Mouse (Mus musculus): ENCODE data around the gene Sox1. TPM values are rescaled to one million over a fixed set of nuclear protein-coding genes. Genes with fewer than 3 reads are reported as not detected.

Gene Sox1
- not detected in 2 replicates for total RNA-seq (2015)
- not detected in 2 replicates for total RNA-seq (2017)

DNA sequence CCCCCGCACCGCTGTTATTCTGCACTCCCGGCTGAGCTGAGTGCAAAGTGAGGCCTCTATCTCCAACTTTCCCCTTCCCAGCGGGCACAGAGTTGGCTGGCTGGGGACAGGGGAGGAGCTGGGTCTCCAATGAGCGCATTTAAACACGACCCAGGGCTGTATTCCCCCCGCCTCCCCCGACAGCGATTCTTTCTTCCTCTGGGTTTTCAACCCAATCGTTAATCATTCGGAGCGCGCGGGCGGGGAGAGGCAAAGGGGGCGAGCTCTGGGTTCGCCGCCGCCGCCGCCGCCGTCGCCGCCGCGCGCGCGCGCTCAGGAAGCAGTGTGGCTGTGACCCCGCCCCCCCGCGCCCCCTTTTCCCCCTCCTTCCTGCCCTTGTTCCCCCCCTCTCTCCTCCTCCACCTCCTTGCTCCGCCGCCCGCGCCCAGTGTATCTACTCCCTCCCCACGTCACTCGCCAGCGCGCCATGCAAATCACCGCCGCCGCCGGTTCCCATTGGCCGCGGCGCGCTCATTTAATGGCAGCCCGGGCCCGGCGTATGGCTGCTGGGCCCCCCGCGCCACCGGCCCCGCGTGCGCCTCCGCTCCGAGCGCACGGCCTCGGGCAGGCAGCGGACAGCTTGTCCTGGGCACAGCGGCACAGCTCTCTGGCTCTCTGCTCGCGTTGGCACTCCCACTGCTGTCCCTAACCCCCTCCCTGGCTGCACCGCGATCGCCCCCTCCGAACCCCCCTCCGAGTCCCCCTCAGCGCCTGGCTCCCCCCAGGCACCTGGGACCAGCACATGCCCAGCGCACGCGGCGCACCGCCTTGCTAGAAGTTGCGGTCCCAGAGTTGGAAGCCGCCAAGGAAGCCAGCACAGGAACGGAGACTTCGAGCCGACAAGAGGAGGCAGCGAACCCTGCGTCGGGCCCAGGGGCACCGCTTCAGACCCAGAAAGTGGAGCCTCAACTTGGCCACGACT lies at the start of gene Sox1:
Gene Sox1, plus strand, starts transcription at position 225 of the 961 bp plus-strand sequence.
- ATAC-seq (replicated peaks; ENCODE audit: poor library complexity) = 0 out of 2 replicates have a peak, but pooled peaks have one; percentile 37

DNA sequence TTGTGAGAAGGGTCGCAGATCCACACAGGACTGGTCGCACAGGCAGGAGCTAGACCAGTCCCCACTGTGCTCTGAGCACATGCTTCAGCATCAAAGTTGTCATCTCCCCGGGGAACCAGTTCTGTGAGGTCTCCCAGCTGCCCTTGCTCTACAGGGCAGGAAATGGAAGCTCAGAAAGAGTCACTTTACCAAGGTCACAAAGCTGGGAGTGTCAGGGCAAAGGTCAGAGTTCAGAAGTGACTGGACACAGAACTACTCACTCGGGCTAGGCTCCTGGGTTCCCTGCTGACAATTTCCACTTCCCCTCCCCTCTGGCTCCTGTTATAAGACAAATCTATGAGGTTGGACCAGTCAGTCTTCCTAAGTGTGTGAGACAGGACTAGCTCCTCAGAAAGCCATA lies 49.2 kb upstream of the Sox1 start:
- ATAC-seq (replicated peaks; ENCODE audit: poor library complexity) = no peak

DNA sequence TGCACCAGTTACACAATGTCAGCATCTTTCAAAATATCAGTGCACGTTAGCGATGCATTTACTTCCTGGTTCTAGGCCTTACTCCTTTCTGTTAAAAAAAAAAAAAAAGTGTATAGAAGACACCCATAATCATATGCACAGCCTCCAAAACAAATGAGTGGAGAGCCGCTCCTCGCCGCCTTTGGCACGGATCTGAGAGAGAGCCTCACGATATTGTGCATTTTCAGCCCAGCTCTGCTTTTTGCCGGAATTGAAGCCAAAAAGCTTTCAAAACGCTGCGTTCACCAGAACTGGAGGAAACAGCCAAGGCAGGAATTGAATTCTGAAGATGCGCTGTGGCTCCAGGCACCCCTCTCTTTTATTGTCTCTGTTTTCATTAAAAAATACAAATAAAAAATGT lies 48.2 kb upstream of the Sox1 start:
- ATAC-seq (replicated peaks; ENCODE audit: poor library complexity) = no peak

GRCm38 (mm10) chr8:12348306-12348705 lies 46.8 kb upstream of the Sox1 start:
- ATAC-seq (replicated peaks; ENCODE audit: poor library complexity) = no peak

GRCm38 (mm10) chr8:12349591-12349990 lies 45.5 kb upstream of the Sox1 start:
- ATAC-seq (replicated peaks; ENCODE audit: poor library complexity) = no peak

DNA sequence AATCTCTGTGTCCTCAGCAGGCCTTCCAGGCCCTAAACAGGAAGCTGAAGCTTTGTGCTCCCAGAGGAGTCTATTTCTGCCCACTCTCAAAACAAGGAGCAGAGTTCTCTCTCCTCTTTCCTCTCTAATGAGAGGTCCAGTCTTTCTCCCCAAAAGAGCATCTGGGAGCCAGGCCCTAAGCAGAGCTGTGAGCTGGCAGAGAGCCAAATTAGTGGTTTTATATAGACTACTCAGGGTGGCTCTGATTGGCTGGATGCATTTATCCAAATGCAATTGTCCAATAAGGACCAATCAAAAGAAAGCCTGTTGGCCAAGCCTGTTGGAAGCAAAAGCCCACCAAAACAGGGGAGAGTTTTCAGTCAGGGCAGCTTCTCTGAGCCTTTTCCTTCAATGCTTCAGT lies 44.0 kb upstream of the Sox1 start:
- ATAC-seq (replicated peaks; ENCODE audit: poor library complexity) = no peak

DNA sequence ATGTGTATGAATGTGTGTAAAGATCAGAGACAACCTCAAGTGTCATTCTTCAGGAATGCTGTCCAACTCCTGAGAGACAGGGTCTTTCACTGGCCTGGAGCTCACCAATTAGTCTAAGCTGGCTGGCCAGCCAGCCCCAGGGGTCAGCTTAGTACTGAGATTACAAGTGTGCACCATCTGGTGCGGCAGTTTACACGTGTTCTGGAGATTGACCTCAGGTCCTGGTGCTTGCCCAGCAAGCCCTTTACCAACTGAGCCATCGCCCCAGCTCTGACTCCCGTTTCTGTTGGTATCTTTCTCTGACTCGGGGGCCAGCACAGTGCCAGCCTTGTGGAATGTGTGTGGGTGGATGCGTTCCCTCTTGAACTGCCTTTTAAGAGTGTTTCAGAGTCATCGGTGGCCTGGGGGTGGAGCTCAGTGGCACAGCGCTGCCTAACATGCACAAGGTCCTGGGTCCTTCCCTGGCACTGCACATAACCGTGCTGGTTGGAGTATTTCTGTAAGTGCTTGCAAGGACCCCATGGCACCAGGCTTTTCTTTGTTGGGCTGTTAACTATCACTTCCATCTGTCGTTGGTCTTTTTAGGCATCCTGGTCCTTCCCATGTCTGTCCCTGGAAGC lies 40.6 kb upstream of the Sox1 start:
- no peak for ATAC-seq (replicated peaks; ENCODE audit: poor library complexity)

- ATAC-seq (replicated peaks; ENCODE audit: poor library complexity) = no peak
Measured at GRCm38 (mm10) chr8:12368161-12368560, 26.9 kb upstream of the Sox1 start.

DNA sequence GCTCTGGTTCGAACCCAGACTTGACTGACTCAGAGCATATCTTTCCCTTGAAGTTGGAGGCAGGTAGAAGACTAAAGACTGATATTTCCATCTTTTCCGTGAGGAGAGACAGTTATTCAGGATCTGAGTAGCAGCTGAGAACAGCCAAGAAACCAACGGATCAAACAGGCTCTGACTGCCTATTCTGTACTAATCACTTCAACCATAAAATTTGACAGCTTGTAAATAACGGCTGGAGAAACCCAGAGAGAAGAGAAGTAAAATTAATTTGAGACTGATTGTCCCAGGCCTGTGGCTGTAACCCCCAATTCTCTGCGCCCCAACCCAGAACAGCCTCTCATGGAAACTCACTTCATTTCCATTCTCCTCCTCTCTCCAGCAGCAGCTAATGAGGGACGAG lies 26.2 kb upstream of the Sox1 start:
- ATAC-seq (replicated peaks; ENCODE audit: poor library complexity) = no peak

DNA sequence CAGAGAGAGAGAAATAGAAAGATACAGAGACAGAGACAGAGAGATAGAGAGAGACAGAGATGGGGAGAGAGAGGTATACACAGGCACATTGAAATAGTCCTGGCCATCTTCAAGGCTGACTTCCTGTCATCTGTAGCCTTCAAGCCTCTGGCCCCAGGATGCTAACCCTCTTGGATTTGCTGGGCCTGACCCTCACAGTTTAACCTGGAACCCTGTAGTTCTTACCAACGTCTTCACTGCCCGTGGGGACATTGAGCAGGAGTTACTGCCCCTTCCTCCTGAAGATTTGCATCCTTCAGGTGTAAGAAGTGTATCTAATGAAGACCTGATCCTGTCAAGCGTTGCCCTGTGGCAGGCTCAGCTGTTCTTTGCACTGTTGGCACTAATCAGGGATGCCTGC lies 14.0 kb upstream of the Sox1 start:
- ATAC-seq (replicated peaks; ENCODE audit: poor library complexity) = no peak

- ATAC-seq (replicated peaks; ENCODE audit: poor library complexity) = no peak
Measured at GRCm38 (mm10) chr8:12382707-12383561, 12.2 kb upstream of the Sox1 start.

- ATAC-seq (replicated peaks; ENCODE audit: poor library complexity) = no peak
Measured at GRCm38 (mm10) chr8:12383979-12384890, 10.9 kb upstream of the Sox1 start.

- no peak for ATAC-seq (replicated peaks; ENCODE audit: poor library complexity)
Measured at GRCm38 (mm10) chr8:12384996-12385685, 10.0 kb upstream of the Sox1 start.

GRCm38 (mm10) chr8:12385686-12386488 lies 9.2 kb upstream of the Sox1 start:
- no peak for ATAC-seq (replicated peaks; ENCODE audit: poor library complexity)

GRCm38 (mm10) chr8:12386530-12387222 lies 8.4 kb upstream of the Sox1 start:
- no peak for ATAC-seq (replicated peaks; ENCODE audit: poor library complexity)

GRCm38 (mm10) chr8:12387223-12387860 lies 7.8 kb upstream of the Sox1 start:
- ATAC-seq (replicated peaks; ENCODE audit: poor library complexity) = no peak

DNA sequence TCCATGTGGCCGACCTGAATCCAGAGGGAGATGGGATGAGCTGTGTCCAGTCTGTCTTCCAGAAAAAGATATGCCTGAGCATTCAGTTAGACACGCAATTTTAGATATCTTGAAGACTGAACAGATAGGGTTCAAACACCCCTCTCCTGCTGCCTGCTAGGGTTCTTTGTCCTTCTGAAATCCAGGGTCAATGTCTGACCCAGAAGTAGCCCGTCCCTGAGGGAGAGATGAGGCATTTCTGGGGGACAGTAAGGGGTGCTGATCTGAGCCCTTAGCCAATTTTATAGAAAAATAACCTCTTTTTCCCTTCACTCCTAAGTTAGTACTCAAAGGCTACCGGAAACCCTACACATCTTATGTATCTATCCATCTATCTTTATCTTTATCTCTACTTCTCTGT lies 7.2 kb upstream of the Sox1 start:
- no peak for ATAC-seq (replicated peaks; ENCODE audit: poor library complexity)
